Mouse (Mus musculus): ENCODE data around the gene Pkig.

Gene Pkig

DNA sequence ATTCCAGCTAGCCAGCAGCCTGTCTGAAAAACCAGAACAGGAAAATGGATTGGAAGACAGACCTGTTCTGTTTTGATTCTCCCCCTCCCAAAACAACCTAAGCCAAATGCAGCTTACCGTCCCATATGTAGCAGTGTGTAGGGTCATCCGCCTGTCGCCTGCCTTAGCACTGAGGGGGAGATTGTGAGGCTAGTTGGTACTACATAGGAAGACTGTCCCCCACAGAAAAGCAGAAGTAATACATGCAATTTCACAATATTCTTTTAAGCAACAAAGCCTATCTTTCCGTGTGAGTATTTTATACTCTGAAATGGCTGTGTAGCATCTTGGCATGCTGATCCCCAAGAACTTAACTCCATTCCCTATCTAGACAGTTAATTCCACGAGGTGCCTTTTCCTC, 44.7 kb downstream of the Pkig start:
- CTCF ChIA-PET: interaction anchor here (0.8 kb wide), 1 partner anchor 37 kb away, joined by 3 read pairs; no protein-coding TSS in a partner anchor

DNA sequence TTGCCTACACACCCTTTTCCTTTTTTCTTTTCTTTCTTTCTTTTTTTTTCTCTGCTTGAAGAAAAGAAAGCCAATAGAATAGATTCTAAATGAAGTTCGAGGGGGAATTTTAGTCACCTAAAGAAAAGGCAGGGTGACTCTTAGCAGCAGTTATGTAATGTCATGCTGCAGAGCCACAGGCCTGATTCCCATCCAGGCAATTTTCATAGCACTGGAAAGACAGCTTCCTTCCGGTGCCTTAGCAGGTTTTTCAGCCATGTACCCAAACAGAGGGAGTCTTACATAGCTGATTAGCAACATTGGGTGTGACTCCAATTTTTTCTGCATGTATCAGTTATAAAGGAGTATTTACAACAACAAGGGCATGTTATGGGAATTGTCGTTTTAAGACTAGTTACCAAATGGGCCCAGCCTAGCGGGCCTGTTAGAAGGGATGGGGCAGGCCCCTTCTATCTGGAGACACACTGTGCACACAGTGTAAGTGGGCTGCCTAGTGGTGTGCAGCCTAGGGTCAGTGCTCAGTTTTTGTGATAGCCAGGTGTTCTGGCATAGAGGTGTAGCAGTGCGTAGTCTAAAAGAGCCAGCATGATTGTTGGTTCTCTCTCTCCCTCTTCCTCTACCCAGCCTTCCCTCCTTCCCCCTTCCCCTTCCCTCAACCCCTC, 45.5 kb downstream of the Pkig start:
- CTCF ChIA-PET: no interaction called here

GRCm38 (mm10) chr2:163708321-163708720, 50.1 kb downstream of the Pkig start:
- CTCF ChIA-PET: interaction anchor here (0.7 to 0.8 kb wide), 2 partner anchors 32 to 63 kb away, joined by 3 read pairs; no protein-coding TSS in a partner anchor

GRCm38 (mm10) chr2:163708763-163709250, 50.6 kb downstream of the Pkig start:
- CTCF ChIA-PET: interaction anchor here (0.7 kb wide), 1 partner anchor 42 kb away, joined by 3 read pairs; no protein-coding TSS in a partner anchor

DNA sequence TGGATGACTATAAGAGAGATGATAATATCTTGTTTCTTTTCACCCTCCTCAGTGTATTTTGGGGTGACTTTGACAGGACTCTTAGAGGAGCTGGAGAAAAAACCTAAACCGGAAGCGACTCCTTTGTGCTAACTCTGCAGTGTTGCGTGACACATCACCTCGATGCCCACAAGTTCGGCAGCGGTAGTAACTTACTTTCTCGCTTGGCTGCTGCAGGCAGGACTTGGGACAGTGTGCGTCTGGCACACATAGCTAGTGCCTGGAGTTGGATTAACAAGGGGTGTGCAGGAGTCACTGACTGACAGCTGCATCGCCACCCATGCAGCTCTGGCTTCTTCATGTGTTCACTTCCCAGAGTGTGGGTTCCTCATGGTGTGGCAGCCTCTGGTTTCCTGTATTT, 51.8 kb downstream of the Pkig start:
- CTCF ChIA-PET: no interaction called here

DNA sequence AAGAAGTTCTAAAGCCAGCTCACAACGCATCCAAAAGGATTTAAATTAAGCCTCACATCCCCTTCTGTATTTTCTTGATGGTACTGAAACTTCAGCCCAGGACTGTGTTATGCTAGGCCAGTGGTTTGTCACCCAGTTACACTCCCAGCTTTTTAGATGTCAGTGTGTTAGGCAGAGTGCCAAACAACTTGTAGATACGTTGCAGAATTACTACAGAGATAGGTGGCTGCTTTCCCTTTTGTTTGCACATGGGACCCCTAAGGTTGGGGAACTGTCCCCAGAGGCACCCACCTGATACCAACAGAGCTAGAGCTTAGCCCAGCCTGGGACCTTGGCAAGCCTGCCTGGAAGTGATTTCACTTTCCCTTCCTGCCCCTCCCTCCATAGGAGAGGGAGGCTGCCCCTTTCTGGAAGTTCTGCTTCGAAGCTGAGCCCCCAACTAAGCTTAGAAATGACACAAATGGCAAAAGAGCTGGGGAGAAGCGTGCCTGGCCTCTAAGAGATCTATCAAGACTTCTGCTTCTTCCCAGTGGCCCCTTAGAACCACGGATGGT, 52.5 kb downstream of the Pkig start:
- CTCF ChIA-PET: no interaction called here

DNA sequence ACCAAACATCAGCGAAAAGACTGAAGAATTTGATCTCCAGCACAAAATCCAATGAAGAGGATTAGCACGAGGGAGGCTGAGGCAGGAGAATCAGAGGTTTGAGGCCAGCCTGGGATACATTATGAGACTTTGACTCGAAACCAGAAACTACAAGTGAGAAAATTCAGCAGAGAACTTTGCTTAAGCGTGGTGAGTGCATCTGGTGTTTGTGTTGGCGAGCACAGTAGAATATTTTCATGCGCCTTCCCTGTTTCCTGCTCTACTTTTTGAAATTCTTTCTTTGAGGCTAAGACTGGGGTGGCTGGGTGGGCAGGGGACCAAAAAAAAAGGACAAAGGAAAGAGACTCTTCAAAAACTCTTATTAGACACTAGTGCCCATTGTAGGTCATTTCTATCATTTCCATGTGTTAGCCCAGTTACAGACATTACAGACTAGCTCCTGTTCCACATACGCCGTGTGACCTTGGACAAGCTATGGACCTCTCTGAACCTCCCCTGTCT, 53.2 kb downstream of the Pkig start:
- CTCF ChIA-PET: no interaction called here

DNA sequence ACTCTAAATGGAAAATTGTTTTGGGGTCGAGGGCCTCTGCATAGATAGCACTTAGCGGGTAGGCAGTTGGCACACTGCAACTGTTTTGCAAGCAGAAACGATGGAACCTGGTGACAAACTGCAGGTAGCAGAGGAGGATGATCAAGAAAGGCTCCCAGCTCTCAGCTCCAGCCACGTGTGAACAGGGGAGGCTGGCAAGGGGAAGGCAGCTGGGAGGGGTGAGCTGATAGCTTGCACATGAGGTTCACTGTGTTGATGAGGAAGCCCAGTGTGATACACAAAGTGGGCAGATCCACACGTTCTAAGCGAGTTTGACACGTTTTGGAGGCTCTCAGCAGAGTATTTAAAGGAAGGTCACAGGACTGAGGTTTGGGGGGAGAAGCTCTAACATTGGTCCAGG, 54.3 kb downstream of the Pkig start:
- CTCF ChIA-PET: interaction anchor here (0.6 to 0.7 kb wide), 3 partner anchors 32 to 39 kb away, joined by 5 to 12 read pairs (median 6); partner anchors contain the start of gene Ada

DNA sequence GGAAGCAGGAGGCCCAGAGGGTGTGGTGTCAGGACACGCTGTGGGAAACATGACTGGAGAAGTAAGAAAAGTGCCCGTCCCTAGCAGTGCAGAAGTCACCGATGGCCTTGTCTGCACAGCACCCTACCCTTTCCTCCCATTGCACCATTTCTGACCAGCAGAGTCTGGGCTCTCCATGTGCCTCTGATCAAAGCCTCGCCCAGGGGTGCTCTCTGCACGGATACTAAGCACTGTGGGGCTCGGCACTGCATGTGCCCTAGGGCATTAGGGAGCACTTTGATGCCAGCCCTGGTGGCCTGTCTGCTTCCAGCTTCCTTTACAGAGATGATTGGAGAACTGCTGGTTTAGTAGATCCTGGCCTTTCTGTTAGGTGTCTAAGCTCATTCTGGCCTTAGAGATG, 54.7 kb downstream of the Pkig start:
- CTCF ChIA-PET: interaction anchor here (0.6 to 0.7 kb wide), 3 partner anchors 32 to 39 kb away, joined by 5 to 12 read pairs (median 6); partner anchors contain the start of gene Ada

DNA sequence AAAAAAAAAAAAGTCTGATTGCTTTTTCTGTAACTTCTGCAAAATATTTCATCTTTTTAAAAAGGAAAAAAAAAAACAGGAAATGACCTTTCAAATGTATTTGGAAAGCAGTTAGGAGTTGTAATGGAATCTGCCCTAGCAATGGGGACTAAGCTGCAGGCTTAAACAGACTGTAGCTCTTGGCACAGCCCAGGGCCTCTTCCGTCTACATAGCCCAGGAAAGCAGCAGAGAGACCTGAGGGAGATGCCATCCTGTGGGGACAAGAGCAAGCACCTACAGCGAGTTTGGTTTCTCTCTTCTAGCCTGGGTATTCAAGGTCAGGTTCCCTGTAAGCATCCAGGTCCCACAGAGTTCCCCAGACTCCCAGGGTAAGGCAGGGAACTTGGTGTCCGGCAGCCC, 55.2 kb downstream of the Pkig start:
- CTCF ChIA-PET: interaction anchor here (0.6 to 0.7 kb wide), 3 partner anchors 31 to 1292 kb away, joined by 6 to 12 read pairs (median 6); no protein-coding TSS in a partner anchor

- CTCF ChIA-PET: no interaction called here
Observed at GRCm38 (mm10) chr2:163716448-163716847, 58.3 kb downstream of the Pkig start.

DNA sequence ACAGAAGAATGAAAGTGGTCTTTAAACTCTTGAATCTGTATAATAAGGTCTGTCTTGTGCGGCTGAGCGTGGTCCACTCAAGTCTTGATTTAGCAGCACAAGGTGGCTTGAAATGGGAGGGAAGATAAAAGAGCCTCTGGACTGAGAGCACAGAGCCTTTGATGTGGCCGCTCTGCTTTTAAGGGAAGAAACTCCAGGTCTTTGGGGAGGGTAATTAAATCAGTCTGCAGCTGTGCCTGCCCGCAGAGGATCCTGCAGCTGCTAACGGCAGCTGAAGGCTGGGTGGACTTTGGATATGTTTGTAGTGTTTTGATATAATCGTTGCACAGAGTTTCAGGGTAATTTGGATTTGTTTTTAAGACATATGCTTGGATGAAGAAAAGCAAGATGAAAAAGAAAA, 58.7 kb downstream of the Pkig start:
- CTCF ChIA-PET: no interaction called here

- CTCF ChIA-PET: interaction anchor here (0.7 to 1.4 kb wide), 4 partner anchors 17 to 132 kb away, joined by 3 to 6 read pairs (median 4); no protein-coding TSS in a partner anchor
Observed at GRCm38 (mm10) chr2:163718526-163718925, 60.3 kb downstream of the Pkig start.

- CTCF ChIA-PET: interaction anchor here (0.7 to 1.4 kb wide), 4 partner anchors 16 to 132 kb away, joined by 3 to 6 read pairs (median 4); no protein-coding TSS in a partner anchor
Observed at GRCm38 (mm10) chr2:163718951-163719603, 60.9 kb downstream of the Pkig start.

- CTCF ChIA-PET: interaction anchor here (0.9 to 1.4 kb wide), 2 partner anchors 125 to 133 kb away, joined by 4 read pairs; no protein-coding TSS in a partner anchor
Observed at GRCm38 (mm10) chr2:163719616-163720015, 61.4 kb downstream of the Pkig start.

GRCm38 (mm10) chr2:163722550-163722949, 64.4 kb downstream of the Pkig start:
- CTCF ChIA-PET: no interaction called here

GRCm38 (mm10) chr2:163726766-163727393, 68.7 kb downstream of the Pkig start:
- CTCF ChIA-PET: no interaction called here

GRCm38 (mm10) chr2:163728300-163728699, 70.1 kb downstream of the Pkig start:
- CTCF ChIA-PET: no interaction called here

GRCm38 (mm10) chr2:163732021-163732420, 73.8 kb downstream of the Pkig start:
- CTCF ChIA-PET: no interaction called here

GRCm38 (mm10) chr2:163735163-163735562, 77.0 kb downstream of the Pkig start:
- CTCF ChIA-PET: interaction anchor here (0.6 kb wide), 1 partner anchor 17 kb away, joined by 6 read pairs; no protein-coding TSS in a partner anchor

GRCm38 (mm10) chr2:163735980-163736379, 77.8 kb downstream of the Pkig start:
- CTCF ChIA-PET: no interaction called here

Measured in spleen, embryonic (tissue).